Mouse (Mus musculus) natural killer cell, adult 2 months (primary cell): Measurements from ENCODE around the gene Gm49387.

Experiments
- DNase-seq, 2 experiments: peaks; one replicate each; pipeline ENCODE4 v3.0.0; 2022; ENCODE audit warnings: low spot score in 2 of 2

Gm49387 gene

DNA sequence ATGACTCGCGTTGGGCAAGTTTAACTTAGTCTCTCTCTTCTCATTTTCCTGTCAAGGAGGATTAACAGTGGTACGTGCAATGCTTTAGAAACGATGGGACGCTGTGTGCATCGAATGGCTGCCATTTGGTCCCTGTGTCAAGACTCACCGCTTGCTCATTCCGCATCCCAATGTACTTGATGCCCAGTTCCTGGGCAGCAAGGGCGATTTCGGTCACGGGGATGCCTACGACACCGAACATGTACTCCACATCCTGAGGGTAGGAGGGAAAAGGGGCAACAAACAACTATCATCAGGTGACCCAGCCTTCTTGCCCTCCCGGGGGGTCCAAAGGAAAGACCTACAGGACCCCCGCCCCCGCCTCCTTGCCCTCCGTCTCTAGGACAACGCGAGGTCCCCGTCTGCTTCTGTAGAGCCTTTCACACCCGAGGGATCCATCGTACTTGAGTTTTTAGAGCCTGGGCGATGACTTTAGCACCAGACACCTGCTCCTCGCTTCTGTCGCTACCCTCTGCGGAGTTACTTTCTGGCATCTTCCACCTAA, at the start of gene Gm49387:
Gene Gm49387, minus strand, starts transcription at position 533 of the 544 bp plus-strand sequence.
- DNase-seq: no peak

DNA sequence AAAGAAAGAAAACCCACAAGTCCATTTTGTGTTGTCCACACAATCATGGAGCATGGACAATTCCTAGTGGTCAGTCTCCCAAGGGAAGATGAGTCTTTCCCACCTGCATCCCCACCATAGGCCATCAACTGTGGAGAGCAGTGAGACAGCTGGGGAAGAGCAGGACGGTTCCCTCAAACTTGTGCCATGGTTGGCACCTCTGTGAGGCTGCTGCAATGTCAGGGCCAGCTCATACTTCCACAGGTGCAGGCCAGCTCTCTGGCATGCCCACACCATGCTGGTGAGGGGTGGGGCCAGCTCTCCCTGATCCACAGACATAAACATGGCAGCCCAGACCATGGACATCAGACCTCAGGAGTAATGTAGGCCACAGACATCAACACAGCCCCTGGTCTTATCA, 45.6 kb upstream of the Gm49387 start:
- DNase-seq: no peak

DNA sequence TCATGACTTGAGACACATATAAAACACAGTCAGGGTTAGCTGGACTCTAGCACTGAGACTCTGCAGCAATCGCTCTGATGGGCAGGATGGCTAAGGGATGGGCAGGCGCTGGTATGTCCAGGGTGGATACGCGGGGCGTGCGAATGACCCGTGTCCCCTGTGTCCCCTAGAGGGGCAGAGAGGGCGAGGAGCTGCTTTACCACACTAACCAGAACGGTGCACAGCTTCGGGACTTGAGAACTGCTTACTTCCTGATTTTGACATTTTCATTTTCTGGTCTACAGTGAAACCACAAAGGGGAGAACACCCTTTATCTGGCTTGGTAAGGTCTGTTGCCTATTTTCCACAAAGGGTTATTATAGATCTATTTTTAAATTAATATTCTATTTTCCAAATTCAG, 45.0 kb upstream of the Gm49387 start:
- DNase-seq: peak; percentile 36 to 50

DNA sequence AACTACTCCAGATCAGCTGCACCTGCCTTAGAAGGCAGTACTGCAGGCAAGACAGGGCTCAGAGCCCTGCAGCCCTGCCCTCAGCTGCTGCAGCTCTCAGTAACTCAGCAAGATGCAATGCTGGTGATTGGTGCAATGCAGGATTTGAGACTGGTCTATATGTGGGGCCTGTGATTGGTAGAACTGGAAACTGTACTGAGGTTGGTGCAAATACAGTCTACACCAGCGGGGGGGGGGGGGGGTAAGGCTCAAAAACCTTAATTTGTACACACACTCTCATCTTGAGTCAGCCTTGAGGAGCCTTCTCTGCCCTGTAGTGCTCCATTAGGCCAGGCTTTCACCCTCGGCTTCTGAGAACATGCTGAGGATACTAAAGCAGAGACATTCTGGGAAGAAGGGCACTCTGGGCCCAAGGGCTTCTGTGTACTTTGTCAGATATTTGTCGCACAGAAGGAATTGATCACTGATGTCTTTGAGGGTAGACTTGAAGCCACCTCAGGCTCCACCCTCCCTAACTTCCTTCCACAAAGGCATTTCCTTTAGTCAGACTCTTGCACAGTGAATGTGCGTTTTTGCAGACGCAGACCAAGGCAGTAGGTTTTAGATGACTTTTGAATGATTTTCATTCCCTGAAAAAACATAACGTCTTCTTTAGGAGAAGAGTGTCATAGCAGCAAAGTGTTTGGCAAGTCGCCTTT, 43.8 kb upstream of the Gm49387 start:
- DNase-seq: no peak

DNA sequence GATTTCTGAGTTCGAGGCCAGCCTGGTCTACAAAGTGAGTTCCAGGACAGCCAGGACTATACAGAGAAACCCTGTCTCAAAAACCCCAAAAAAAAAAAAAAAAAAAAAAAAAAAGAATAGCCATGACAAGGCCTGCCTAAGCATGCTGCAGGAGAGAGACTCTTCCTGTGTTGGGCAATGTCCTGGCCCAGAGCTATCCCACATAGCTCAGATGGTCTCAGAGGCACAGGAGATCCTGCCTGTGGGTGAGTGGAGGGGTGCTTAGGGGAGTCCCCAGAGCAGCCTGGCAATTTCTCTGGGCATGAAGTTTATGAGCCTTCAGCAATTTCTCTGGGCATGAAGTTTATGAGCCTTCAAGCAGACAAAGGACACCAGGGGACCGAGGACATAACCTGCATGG, 42.9 kb upstream of the Gm49387 start:
- no peak for DNase-seq

DNA sequence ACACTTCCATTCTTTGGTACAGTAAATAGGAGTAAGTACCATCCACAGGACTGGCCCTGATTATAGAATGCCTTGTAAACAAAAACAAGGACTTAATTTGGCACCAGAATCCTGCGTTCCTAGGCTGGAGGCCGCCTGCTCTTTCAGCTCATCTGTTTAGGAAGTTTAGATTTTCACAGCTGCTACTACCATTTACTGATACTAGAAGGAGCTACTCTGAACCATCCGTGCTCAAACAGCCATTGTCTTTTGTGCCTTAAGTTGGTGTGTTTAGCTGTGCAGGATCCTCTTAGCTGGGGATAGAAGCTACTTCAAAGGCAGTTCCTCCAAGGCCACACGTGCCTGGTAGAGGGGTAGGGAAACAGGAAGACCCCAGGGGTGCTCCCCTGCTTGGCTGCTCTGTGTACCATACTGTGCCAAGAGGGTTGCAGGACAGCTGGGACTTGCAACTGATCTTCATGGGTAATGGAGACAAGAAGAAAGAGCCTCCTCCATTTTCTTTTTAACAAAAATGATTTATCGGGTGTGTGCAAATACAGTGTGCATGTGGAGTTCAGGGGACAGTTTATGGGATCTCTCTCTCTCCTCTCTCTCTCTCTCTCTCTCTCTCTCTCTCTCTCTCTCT, 41.4 kb upstream of the Gm49387 start:
- DNase-seq: no peak

DNA sequence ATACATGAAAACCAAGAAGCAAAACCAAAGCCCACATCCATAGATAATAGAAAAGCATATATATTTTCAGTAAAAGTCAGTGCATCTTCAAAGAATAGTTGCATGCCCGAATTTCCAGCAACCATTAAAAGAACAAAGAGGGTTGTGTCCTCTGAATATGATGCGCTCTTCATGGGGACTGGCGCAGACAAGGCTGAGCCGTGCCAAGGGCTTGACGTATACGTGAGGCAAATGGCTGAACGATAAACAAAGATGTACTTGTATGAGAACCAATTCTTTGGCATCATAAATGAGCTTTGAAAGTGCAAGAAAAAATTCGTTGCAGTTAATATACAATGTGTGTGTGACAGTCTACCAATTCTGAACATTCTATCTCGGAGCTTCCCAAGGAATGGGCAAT, 40.6 kb upstream of the Gm49387 start:
- no peak for DNase-seq

DNA sequence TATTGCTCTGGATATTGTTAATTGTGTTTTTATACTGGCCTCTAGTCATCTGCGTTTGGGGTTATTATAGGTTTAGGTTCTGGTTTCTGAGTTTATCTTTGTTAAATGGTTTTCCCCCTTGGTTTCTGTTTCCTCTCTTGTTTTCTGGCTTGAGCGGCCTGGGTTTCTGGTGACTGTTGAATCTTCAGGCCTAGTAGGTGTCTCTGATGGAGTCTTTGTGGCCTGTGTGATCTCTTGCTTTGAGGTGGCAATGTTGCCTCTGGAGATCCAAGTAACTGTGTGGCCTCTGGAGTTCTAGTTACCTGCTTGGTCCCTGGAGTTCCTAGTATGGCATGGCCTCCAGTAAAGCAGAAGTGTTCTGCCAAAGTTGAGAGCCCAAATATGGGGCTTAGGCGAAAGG, 40.0 kb upstream of the Gm49387 start:
- DNase-seq: no peak

DNA sequence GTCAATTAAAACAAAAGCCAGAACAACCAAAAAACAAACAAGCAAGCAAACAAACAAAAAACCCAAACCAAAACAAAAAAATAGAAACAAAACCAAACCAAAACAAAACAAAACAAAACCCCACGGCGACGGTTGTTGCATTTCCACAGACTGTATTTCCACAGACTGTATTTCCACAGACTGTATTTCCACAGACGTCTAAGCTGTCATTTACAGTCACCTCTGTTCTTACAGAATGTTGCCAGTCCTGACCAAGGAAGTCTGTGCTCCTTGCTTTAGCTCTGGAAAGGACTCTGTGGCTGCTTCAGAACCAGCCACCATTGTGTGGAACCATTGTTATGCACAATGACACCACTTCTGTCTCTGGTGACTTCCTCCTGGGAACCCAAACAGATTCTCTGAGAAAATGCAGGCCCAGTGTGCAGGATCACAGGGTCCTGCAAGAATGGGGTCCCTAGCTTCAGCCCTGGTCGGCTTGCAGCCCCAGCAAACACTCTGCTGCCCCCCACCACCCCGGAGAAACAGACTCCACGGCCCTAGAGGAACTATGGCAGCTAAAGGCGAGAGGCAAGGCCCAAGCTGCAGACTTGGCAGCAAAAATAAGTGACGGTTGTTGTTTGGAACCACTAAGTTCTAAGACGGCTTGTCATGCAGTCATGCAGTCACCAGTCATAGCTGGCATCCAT, 31.1 kb upstream of the Gm49387 start:
- no peak for DNase-seq

DNA sequence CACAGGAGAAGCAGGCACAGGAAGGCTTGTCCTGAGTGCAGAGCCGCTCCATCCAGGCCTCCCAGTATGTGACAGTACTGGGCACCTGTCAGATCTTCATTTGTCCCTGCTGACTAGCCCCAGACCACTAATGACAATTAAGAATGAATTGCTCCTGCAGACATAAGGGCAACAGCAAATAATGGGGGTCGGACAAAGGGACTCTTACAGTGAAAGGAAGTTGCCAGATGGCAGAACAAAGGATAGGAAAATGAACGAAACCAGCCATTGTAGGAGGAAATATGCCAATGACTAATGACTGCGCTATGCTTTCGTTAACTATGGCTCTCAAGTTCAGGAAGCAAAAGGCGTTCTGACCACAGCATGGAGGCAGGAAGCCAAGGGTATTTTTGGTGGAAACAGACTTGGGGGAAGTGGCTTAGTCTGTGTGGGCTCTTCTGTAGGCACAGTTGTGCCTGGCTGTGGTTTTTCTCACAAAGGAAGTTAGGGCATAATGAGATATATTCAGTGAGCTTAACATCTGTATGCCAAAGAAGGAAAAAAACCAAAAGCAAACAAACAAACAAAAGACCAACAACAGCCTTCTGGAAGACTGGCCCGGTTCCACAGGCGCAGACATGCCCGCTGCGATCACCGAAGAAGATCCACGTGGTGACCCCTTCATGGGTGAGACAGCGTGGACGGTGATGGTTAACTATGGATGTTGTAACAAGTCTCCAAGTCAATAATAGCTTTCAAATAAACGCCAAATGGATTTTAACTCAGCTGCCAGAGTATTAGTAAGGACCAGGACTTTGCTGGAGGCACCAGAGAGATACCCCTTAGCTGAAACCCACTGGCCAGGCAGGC, 29.2 kb upstream of the Gm49387 start:
- DNase-seq: peak; percentile 47 to 60

DNA sequence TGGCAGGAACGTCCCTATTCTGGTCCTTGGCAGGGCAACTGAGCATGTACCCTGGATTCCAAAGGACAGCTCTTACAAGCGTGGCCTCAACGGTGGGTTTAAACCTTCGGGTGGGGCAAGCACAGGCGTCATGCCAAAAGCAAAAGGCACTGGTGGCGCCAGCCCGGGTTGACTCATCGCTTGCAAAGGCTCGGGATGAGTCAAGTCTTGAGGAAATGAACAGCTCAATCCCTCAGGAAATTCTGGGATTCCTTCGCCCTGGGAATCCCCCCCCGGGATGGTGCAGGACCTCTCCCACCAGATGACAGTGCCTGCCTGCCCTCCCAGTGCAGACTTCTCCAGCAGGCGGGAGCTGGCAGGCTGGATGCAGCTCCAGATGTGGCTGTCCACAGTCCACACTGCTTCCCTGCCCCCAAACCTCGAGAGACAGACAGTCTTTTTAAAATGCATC, 28.5 kb upstream of the Gm49387 start:
- no peak for DNase-seq

DNA sequence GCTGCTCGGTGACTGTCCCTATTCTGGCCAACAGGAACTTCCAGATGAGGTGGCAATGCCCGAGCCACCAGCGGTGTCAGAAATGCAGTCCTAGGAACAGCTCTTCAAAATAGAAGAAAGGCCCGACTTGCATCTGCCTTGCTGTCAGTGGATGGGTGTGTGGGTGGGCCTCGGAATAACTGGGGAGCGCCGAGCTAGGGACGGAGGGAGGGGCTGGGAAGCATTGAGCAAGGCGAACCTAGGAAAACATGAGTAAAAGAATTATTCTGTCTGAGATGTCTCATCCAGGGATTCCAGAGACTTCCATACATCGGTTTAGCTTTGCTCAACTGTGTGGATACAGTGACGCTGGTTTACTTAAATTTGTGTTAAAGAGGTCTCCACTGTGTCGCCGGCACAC, 27.6 kb upstream of the Gm49387 start:
- DNase-seq: no peak

DNA sequence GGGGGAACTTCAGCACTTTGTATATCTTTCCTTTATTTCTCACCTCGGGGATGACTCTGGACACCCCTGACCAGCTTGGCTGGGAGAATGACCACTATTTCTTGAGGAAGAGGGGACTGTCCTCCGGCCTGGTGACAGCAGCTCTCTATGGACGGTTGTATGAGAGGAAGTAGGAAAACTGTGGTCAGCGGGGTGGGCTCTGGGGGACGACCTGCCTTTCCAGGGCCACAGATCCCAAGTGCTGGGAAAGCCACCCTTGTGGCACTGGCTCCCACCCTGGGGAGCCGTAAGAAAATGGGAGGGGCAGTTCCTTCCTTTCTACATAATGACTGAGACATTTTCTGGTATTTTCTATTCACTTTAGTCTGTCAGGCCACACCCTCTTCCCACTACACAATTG, 27.1 kb upstream of the Gm49387 start:
- no peak for DNase-seq

DNA sequence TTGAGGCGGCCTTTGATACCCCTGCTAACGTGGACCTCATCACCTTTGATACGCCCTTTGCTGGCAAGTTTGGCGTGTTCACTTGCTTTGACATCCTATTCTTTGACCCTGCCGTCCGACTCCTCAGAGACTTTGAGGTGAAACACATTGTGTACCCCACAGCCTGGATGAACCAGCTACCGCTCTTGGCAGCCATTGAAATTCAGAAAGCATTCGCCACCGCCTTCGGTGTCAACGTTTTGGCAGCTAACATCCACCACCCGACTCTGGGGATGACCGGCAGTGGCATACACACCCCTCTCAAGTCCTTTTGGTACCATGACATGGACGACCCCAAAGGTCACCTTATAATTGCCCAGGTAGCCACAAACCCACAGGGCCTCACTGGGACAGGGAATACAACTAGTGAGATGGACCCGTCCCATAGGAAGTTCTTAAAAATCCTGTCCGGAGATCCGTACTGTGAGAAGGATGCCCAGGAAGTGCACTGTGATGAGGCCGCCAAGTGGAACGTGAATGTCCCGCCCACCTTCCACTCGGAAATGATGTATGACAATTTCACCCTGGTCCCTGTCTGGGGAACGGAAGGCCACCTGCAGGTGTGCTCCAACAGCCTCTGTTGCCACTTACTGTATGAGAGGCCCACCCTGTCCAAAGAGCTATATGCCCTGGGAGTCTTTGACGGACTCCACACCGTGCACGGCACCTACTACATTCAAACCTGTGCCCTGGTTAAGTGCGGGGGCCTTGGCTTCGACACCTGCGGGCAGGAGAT, 26.4 kb upstream of the Gm49387 start:
- DNase-seq: peak in 1 of 2 experiments; percentile 30

DNA sequence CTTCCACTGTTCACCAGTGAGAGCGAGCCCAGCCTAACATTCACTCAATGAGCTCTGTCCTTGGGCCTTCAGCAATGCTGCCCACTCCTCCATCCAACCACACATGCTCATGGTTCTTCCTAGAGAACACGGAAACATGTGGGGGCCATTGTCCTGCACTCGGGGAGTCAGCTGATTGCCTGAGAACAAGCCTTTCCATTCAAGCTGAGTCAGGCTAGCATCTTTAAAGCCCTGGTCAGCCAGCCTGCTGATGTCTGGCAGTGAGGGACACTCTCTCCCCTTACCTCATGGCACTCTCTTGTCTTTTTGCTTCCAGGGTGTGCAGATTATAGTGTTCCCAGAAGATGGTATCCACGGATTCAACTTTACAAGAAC, 24.9 kb upstream of the Gm49387 start:
- no peak for DNase-seq

DNA sequence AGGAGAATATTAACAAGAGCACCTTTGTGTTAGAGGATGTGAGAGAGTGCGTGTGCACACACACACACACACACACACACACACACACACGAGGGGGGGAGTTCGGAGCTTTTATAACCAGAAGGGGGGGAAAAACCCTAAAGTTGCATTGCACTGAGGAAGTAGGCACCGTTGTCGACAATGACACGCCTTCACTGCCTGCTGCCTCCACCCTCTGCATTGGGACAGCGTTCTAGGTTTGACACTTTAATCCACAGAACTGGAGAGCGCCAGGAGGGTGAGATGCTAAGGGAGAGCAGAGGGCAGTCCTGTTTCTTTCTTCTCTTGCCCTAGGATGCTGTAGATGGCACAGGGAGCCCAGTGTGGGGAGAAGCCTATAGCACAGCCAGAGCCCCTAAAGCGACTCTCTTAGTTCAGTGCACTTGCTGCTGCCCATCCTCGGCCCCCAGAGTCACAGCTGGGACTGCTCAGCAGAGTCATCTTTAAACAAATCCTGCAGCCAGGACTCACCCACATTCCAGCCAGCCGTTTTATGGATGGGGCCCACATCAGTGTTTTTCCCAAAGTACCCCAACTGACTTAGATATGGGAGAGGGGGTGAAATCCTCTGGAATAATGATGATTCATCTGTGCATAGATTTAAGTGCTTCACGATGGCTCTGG, 24.4 kb upstream of the Gm49387 start:
- DNase-seq: peak in 1 of 2 experiments; percentile 71

DNA sequence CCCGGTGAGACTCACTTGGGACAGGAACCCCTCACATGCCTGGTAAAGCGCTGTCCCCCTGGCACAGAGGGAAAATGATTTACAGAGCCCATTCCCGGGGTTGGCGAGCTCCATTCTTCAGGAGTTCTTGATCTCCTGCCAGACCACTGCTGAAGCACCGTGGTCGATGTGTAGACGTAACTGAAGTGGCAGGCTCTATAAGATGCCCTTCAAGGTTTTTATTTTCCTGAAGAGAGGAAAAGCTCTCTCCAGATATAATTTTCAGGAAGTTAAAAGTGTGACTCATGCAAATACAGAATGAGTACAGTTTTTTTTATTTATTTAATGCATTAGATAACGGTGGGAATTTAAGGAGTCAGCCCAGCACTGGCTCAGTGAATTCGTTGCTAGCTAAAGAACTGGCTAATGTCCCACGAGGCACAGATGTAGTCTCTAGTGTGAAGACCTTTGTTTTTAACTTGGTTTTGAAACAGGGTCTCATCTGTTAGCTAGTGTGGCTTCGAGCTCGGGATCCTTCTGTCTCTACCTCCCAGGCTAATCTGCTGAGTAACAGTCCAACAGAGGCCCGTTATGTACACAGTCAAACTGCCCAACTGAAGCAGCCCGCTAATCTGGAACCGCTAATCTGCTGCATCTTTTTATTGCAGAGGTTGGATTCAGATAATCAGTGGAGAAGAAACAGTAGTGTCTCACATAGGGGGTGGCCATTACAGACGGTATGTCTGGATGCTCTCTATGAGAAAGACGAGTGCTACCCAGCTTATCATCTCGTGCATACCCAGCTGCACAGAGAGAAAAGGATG, 23.6 kb upstream of the Gm49387 start:
- DNase-seq: no peak

DNA sequence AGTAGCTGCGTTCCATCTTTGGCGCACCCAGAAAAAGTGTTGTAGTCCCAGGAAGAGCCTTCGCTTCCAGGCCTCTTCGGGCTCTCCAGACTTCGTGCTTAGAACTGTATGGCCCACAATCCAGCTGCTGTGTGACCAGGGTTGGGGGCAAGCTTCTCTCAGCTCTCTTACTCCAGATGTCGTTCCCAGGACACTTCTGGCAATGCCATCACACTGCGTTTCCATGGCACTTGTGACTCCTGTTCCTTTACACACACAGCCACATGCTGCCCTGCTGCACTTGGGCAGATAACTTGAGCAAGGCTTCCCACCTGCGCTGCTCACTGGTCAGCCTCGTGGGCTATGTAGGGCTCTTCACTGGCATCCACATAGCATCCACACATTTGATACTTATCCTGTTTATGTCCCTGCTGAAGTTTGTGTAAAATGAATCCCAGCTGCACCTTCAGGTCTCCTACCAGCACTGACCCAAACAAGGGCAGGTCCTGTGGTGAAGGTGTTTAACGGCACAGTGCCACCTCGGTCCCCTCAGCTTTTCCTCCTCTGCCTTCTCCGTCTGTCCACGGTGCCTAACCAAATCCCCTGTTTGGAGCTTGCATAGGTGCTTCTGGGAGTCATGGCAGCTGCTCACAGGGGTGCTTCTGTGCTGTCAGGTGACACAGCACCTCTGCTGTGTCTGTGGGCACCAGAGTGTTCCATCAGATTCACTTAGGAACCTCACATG, 22.9 kb upstream of the Gm49387 start:
- no peak for DNase-seq
